Mouse (Mus musculus) cortical plate, adult 2 months (tissue): ENCODE measurements around the gene Tomm20.

ENCODE experiments used
- CTCF ChIP-seq: fragments of 200-500 bp; IDR thresholded peaks from 2 replicates; pipeline ENCODE4 v1.5.1; 2011; ENCODE audit warnings: mild to moderate bottlenecking, control low read depth, low read length; ENCODE audit not compliant: insufficient read depth; ENCODE audit errors: extremely low read depth
- POLR2A ChIP-seq: fragments of 200-500 bp; IDR thresholded peaks from 2 replicates; pipeline ENCODE4 v1.6.1; 2011; ENCODE audit warnings: mild to moderate bottlenecking, low read length, control low read depth; ENCODE audit not compliant: insufficient read depth; ENCODE audit errors: extremely low read depth

- no peak for TF ChIP-seq CTCF
- TF ChIP-seq POLR2A = no peak
Observed at GRCm38 (mm10) chr8:126961516-126961915, 15.9 kb upstream of the Tomm20 start.
